Mouse (Mus musculus): Measurements from ENCODE around the gene Nudt8. TPM values are rescaled to one million over a fixed set of nuclear protein-coding genes. Genes with fewer than 3 reads are reported as not detected.

The Nudt8 gene
- total and polyA plus RNA-seq, 3 experiments, result 24.7 to 40.2 (median 36.3) TPM

DNA sequence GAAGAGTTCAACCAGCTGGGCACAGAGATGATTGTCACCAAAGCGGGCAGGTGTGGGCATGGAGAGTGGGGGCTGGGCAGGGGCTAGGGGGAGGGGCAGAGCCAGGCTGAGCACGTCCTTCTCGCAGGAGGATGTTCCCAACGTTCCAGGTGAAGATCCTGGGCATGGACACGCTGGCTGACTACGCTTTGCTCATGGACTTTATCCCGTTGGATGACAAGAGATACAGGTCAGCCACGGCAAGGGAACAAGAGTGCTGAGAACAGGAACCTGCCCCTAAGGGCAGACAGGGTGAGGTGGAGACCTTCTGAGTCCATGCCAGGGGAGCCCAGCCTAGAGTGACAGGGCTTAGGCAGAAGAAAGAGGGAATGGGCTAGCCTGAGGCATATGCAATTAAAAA is 3.6 kb upstream of the Nudt8 start:
- in situ Hi-C loops (cut with MboI; ENCODE audit: low pct_ligation_motif_present, low pct_unique_long_range_greater_than_20kb, low sequenced_read_pairs), result no loop called here
- dilution Hi-C loops (cut with MboI; ENCODE audit: extremely low pct_ligation_motif_present, extremely low pct_unique_long_range_greater_than_20kb, low sequenced_read_pairs), result no loop called here
- Histone ChIP-seq H3K4me3 (replicated peaks in 1 of 3; ENCODE audit: low read depth in 2 of 3, low read length in 2 of 3, poor library complexity in 1 of 3) (no peak overlapping the region), H3K27me3 (replicated peaks) (peaks cover 49% of the 10 kb centered on the region), H3K36me3 (replicated peaks in 1 of 2; ENCODE audit: control insufficient read depth in 1 of 2, insufficient read depth in 1 of 2, low read length in 1 of 2) (peaks cover 0 to 1% of the 10 kb centered on the region in 2 experiments), H3K9me3 (replicated peaks; ENCODE audit: low read length) (no peaks in the 10 kb centered on the region), H3K9ac (ENCODE audit: insufficient read depth, low read depth) (no peak overlapping the region), H3K27ac (ENCODE audit: insufficient read depth, low read depth) (no peak overlapping the region), H3K79me2 (replicated peaks; ENCODE audit: control insufficient read depth, extremely low read depth, insufficient read depth, poor library complexity, severe bottlenecking) (no peaks in the 10 kb centered on the region), H3K4me2 (ENCODE audit: insufficient read depth, low read depth, poor library complexity, severe bottlenecking) (no peak overlapping the region), H3K4me1 (ENCODE audit: control insufficient read depth in 1 of 2, insufficient read depth in 2 of 2) (peaks cover 11 to 20% of the 10 kb centered on the region in 2 experiments)
- DNase-seq (ENCODE audit: extremely low read depth), result no peak
- TF ChIP-seq ZKSCAN1 (IDR thresholded peaks at IDR 0.05; ENCODE audit: borderline replicate concordance, low read depth, low read length) (no peak), USF2 (conservative IDR thresholded peaks at IDR 0.05; ENCODE audit: low read depth, low read length) (no peak)

GRCm38 (mm10) chr19:3997231-3997630 is 3.1 kb upstream of the Nudt8 start:
- H3K4me1 ChIP-seq (ENCODE audit: control insufficient read depth in 1 of 2, insufficient read depth in 2 of 2), result peaks cover 11 to 23% of the 10 kb centered on the region in 2 experiments
- in situ Hi-C loops (cut with MboI; ENCODE audit: low pct_ligation_motif_present, low pct_unique_long_range_greater_than_20kb, low sequenced_read_pairs), result no loop called here
- H3K27me3 ChIP-seq (replicated peaks), result peaks cover 44% of the 10 kb centered on the region
- H3K4me2 ChIP-seq (ENCODE audit: insufficient read depth, low read depth, poor library complexity, severe bottlenecking), result no peak overlapping the region
- H3K9me3 ChIP-seq (replicated peaks; ENCODE audit: low read length), result no peaks in the 10 kb centered on the region
- peaks cover 0 to 6% of the 10 kb centered on the region in 2 experiments for H3K36me3 ChIP-seq (replicated peaks in 1 of 2; ENCODE audit: control insufficient read depth in 1 of 2, insufficient read depth in 1 of 2, low read length in 1 of 2)
- no peaks in the 10 kb centered on the region for H3K79me2 ChIP-seq (replicated peaks; ENCODE audit: control insufficient read depth, extremely low read depth, insufficient read depth, poor library complexity, severe bottlenecking)
- no peak for DNase-seq (ENCODE audit: extremely low read depth)
- no peak overlapping the region for H3K4me3 ChIP-seq (replicated peaks in 1 of 3; ENCODE audit: low read depth in 2 of 3, low read length in 2 of 3, poor library complexity in 1 of 3)
- H3K27ac ChIP-seq (ENCODE audit: insufficient read depth, low read depth), result no peak overlapping the region
- no peak overlapping the region for H3K9ac ChIP-seq (ENCODE audit: insufficient read depth, low read depth)
- dilution Hi-C loops (cut with MboI; ENCODE audit: extremely low pct_ligation_motif_present, extremely low pct_unique_long_range_greater_than_20kb, low sequenced_read_pairs), result no loop called here
- no peak for TF ChIP-seq SIN3A (IDR thresholded peaks at IDR 0.05; ENCODE audit: low read length)

DNA sequence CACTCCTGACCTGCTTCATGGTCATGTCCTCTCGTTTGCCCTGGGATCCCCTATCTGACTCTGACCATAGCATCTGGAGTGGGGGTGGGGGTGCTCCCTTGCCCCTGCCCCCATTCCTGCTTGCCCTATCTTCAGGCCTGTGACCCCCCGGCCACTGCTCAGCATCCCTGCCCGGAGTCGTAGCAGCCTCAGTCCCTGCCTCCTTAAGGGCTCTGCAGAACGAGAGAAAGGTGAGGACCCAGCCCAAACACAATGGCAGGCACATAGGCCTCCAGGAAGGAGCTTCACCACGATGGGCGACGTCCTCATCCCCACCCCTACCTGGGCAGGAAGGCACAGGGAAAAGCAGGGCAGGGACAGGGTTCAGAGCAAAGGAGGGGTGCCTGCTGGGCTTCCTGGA is 2.0 kb upstream of the Nudt8 start:
- H3K27me3 ChIP-seq (replicated peaks), result peaks cover 33% of the 10 kb centered on the region
- H3K9me3 ChIP-seq (replicated peaks; ENCODE audit: low read length), result no peaks in the 10 kb centered on the region
- no peak overlapping the region for H3K9ac ChIP-seq (ENCODE audit: insufficient read depth, low read depth)
- in situ Hi-C loops (cut with MboI; ENCODE audit: low pct_ligation_motif_present, low pct_unique_long_range_greater_than_20kb, low sequenced_read_pairs) (no loop called here), dilution Hi-C loops (cut with MboI; ENCODE audit: extremely low pct_ligation_motif_present, extremely low pct_unique_long_range_greater_than_20kb, low sequenced_read_pairs) (no loop called here)
- no peak overlapping the region for H3K27ac ChIP-seq (ENCODE audit: insufficient read depth, low read depth)
- peaks cover 11 to 23% of the 10 kb centered on the region in 2 experiments for H3K4me1 ChIP-seq (ENCODE audit: control insufficient read depth in 1 of 2, insufficient read depth in 2 of 2)
- no peak overlapping the region for H3K4me3 ChIP-seq (replicated peaks in 1 of 3; ENCODE audit: low read depth in 2 of 3, low read length in 2 of 3, poor library complexity in 1 of 3)
- H3K36me3 ChIP-seq (replicated peaks in 1 of 2; ENCODE audit: control insufficient read depth in 1 of 2, insufficient read depth in 1 of 2, low read length in 1 of 2), result peaks cover under 1 to 15% of the 10 kb centered on the region in 2 experiments
- TF ChIP-seq CHD2 (IDR thresholded peaks at IDR 0.05; ENCODE audit: low read length) (no peak), ELF1 (IDR thresholded peaks at IDR 0.05; ENCODE audit: low read depth, low read length) (no peak), SIN3A (IDR thresholded peaks at IDR 0.05; ENCODE audit: low read length) (no peak), RCOR1 (conservative IDR thresholded peaks at IDR 0.05; ENCODE audit: low read depth, low read length) (no peak), USF1 (IDR thresholded peaks at IDR 0.05; ENCODE audit: low read depth, low read length) (no peak), E2F4 (IDR thresholded peaks at IDR 0.05; ENCODE audit: insufficient replicate concordance, low read depth, low read length) (no peak), RAD21 (IDR thresholded peaks at IDR 0.05; ENCODE audit: low read depth, low read length) (no peak), PAX5 (IDR thresholded peaks at IDR 0.05; ENCODE audit: low read length) (no peak), BHLHE40 (IDR thresholded peaks at IDR 0.05; ENCODE audit: low read depth, low read length) (no peak), NELFE (IDR thresholded peaks at IDR 0.05; ENCODE audit: low read depth, low read length) (no peak), SMC3 (IDR thresholded peaks at IDR 0.05; ENCODE audit: low read depth, low read length) (no peak), HCFC1 (IDR thresholded peaks at IDR 0.05; ENCODE audit: low read depth, low read length) (no peak)
- no peak for DNase-seq (ENCODE audit: extremely low read depth)
- no peak overlapping the region for H3K4me2 ChIP-seq (ENCODE audit: insufficient read depth, low read depth, poor library complexity, severe bottlenecking)
- no peaks in the 10 kb centered on the region for H3K79me2 ChIP-seq (replicated peaks; ENCODE audit: control insufficient read depth, extremely low read depth, insufficient read depth, poor library complexity, severe bottlenecking)

Data from CH12.LX (cell line).